Mouse (Mus musculus) thymus, adult 2 months (tissue): Measurements from ENCODE around the gene Map3k4.

Experiments used
- CTCF ChIP-seq: fragments of 200-500 bp; IDR thresholded peaks from 2 replicates; pipeline ENCODE4 v1.5.1; 2012; ENCODE audit warnings: mild to moderate bottlenecking, control low read depth, low read length, moderate library complexity, borderline replicate concordance; ENCODE audit not compliant: control insufficient read depth, poor library complexity, insufficient read depth; ENCODE audit errors: extremely low read depth
- POLR2A ChIP-seq: fragments of 200-500 bp; IDR thresholded peaks from 2 replicates; pipeline ENCODE4 v1.6.1; 2012; ENCODE audit warnings: mild to moderate bottlenecking, low read length, control low read depth, moderate library complexity; ENCODE audit not compliant: control insufficient read depth, poor library complexity, insufficient read depth; ENCODE audit errors: extremely low read depth

DNA sequence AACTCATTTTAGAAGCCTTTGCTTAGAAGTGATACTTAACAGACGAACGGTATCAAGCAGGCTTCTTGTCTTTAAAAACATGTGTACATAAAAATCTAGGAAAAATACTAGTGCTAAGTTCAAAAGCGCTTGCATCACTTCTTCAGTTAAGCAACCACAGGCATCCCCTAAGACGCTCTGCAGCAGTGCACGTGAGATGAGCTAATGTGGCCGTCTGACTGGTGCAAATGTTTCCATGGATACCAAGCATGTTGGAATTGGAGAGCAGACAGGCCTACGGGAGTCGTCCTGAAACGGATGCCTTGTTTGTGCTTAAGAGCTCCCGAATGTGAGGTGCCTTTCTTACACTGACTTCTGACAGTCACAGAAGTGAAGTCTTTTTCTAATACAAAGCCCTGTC is 27.9 kb downstream of the Map3k4 start:
- no peak for TF ChIP-seq POLR2A
- TF ChIP-seq CTCF, result no peak
